Mouse (Mus musculus) thymus, postnatal 10 days (tissue): ENCODE data around the gene Agbl1.

Source experiments
- DNase-seq, 2 experiments: peaks; one replicate each; pipeline ENCODE4 v3.0.0; 2021; ENCODE audit warnings: low spot score in 2 of 2

Agbl1 gene

DNA sequence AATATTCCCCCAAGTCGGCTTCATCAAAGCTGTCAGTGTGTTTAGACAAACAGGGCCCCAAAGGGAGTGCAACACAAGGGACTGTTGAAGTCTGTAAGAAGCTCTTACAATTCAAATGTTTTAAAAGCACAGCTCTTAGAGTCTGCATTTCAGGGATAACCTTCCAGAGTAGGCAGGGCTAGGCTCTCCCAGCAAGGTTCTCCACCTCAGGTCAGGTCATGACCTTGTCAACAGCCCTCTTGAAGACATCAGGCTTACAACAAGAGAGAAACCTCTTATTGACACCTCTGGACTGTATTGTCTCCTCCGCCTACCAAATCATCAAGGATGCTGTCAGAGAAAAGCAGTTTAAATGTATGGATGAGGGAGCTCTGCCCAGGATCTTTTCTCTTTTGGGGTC is 692.0 kb downstream of the Agbl1 start:
- DNase-seq = no peak

- no peak for DNase-seq
Measured at GRCm38 (mm10) chr7:76935219-76935618, 705.5 kb downstream of the Agbl1 start.

DNA sequence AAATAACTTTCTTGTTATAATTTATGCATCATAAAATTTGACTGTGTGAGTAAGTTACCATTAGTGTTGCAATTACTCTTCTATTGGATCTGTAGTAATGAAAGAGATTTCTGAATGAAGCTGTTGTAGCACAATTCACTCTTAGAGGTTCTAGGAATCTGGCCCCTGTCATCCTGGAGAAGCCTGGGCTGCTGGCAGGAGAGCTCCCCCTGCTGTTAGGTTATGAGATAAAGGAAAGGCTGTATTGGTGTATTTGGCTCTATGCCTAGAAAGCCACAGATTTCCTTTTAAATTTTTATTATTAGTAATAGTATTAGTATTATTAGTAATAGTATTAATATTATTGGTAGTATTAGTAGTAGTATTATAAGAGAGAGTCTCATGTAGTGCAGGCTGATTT is 711.8 kb downstream of the Agbl1 start:
- peak in 1 of 2 experiments; percentile 33 for DNase-seq

- DNase-seq = no peak
Measured at GRCm38 (mm10) chr7:76971334-76971733, 741.6 kb downstream of the Agbl1 start.

DNA sequence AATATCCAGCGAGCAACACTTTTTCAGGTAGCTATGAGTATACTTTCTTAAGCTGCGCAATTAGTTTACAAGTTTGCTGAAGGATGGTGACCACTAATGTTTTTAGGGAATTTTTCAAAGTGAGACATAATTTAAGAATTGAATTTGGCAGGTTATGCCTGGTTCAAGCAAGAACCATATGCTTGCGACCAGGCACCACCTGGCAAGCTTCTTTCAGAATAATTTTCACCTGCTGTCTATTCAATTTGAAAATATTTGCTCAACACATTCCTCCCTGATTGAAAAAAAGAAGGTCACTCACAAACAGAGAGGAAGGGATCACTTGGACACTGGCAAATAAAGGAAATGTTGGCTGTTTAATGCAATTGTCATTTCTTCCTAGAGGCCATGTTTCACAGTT is 779.9 kb downstream of the Agbl1 start:
- DNase-seq = no peak

DNA sequence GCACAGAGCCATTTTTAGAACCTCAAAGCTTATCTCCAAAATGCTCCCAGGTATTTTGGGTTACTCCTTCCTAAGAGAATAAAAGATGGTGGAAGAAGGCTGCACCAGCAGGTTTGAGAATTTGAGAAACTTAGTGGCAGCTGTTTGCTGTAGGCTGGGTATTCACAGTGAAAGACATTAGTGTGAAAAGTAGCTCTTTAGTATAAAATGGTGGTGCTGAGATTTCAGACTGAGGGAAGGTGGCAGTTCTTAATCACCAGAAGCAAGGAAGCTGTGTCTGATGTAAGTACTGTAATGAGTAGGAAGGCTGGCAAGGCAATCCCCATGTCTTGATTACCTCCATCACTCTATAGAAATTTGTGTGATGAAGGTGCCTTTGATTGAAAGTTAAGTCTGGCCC is 799.3 kb downstream of the Agbl1 start:
- no peak for DNase-seq

GRCm38 (mm10) chr7:77076033-77076432 is 846.3 kb downstream of the Agbl1 start:
- DNase-seq = no peak

- DNase-seq = no peak
Measured at GRCm38 (mm10) chr7:77087266-77087665, 857.6 kb downstream of the Agbl1 start.

DNA sequence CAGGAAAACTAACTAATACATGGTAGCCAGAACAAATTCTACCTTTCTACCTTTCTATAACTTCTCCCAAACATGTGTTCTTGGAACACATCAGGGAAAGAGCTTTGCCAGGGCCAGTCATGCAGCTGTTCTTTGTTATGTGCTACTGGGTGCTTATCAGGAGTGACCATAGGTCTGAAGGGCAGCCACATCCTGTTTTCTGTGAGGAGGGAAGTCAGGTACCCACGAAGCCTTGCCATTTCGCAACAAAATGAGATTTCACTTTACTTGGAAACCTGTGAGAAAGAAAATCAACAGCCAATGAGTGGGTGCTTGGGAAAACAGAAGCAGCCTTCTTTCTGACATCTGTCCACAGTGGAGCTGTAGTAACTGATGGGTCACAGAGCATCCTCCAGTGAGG is 865.5 kb downstream of the Agbl1 start:
- no peak for DNase-seq

DNA sequence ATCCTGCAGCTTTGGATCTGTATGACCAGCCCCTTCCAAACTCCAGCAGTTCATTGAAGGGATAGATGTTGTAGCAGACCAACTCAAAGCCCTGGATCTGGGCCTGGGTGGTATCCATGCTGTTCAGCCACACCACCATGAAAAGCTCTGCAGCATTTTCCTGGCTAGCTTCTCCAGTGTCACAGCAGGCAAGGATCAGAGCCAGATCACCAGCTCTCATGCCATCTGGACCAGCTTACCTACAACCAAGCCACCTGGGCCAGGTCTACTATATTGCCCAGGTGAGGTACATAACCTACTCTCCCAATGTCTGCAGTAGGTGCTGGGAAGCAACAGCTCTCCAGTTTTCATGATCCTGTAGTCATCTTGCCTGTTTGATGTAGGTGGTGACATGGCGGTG is 884.3 kb downstream of the Agbl1 start:
- DNase-seq = no peak

GRCm38 (mm10) chr7:77129045-77129444 is 899.4 kb downstream of the Agbl1 start:
- DNase-seq = no peak

GRCm38 (mm10) chr7:77131950-77132349 is 902.3 kb downstream of the Agbl1 start:
- no peak for DNase-seq

- peak in 1 of 2 experiments; percentile 3 for DNase-seq
Measured at GRCm38 (mm10) chr7:77132615-77133420, 903.1 kb downstream of the Agbl1 start.

DNA sequence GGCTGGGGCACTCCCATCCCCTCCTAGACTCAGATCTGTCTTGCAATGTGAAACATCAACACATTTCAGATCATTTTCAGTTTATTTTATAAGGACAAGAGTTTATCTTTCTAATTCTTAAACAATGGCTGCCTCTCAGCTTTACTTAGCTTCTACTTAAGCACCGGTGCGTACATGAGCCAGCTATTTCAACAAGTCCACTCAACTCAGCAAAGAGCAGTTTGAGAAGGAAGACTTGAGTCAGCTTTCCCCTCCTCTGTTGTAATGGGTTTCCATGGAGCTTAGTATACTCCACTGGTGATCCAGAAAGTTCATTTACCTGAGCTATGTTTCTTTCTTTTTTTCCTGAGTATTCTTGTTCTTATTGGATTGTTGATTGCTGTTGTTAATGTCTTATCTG is 905.2 kb downstream of the Agbl1 start:
- no peak for DNase-seq

GRCm38 (mm10) chr7:77138707-77139106 is 909.0 kb downstream of the Agbl1 start:
- DNase-seq = no peak

DNA sequence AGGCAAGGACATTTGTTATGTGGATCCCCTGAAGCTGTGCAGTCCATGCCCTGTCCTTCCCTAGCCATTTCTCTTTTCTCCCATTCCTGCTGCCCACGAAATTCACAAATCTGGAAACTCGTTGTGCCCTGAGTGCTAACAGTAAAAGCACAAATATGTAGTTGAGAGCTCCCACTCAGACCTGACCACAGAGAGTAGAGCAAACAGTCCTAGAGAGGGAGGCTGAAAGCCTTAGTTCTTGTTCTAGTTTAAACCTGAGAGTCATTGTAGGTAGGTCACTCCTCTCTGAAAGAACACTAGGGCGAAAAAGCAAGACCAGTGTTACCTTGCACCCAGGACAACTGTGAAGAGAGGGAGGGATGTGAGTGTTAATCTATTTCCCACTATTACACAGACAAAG is 917.8 kb downstream of the Agbl1 start:
- no peak for DNase-seq

DNA sequence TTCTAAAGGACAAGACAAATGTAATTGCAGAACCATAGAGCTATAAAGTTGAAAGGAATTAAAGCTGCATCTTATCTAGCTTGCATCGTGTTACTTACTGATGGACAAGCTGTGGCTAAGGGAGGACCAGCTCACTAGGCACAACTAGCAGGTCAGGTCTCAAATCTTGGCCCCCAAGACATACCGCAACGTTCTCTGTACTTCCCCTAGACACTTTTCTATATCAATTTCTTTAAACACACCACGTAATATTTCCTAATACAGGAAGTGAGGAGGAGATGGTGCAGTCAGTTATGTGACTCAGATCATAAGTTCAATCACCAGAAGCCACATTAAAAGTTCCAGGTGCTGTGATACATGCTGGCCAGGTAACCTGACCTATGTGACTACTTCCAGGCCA is 919.1 kb downstream of the Agbl1 start:
- no peak for DNase-seq

- no peak for DNase-seq
Measured at GRCm38 (mm10) chr7:77149846-77150245, 920.2 kb downstream of the Agbl1 start.

- no peak for DNase-seq
Measured at GRCm38 (mm10) chr7:77152393-77152792, 922.7 kb downstream of the Agbl1 start.

GRCm38 (mm10) chr7:77152909-77153308 is 923.2 kb downstream of the Agbl1 start:
- no peak for DNase-seq

GRCm38 (mm10) chr7:77164921-77165320 is 935.2 kb downstream of the Agbl1 start:
- DNase-seq = no peak
